Mouse (Mus musculus) cortical plate, adult 2 months (tissue): ENCODE measurements around the gene Ppara. TPM values are rescaled to one million over a fixed set of nuclear protein-coding genes. Genes with fewer than 3 reads are reported as not detected.
A peak's percentile ranks its signal among the peaks of the same experiment; 100 is the strongest.

Experiments used
- H3K27ac ChIP-seq: fragments of 200-500 bp; 2 replicates; pipeline ENCODE4 v1.5.1; 2012; ENCODE audit warnings: low read length, control low read depth, inconsistent platforms; ENCODE audit not compliant: insufficient read depth
- H3K4me1 ChIP-seq: fragments of 200-500 bp; 2 replicates; pipeline ENCODE4 v1.6.1; 2011; ENCODE audit warnings: low read length; ENCODE audit not compliant: control insufficient read depth, insufficient read depth
- H3K4me3 ChIP-seq: fragments of 200-500 bp; 2 replicates; pipeline ENCODE4 v1.5.1; 2011; ENCODE audit warnings: mild to moderate bottlenecking, low read length, control low read depth; ENCODE audit not compliant: insufficient read depth
- CTCF ChIP-seq: fragments of 200-500 bp; IDR thresholded peaks from 2 replicates; pipeline ENCODE4 v1.5.1; 2011; ENCODE audit warnings: mild to moderate bottlenecking, control low read depth, low read length; ENCODE audit not compliant: insufficient read depth; ENCODE audit errors: extremely low read depth
- POLR2A ChIP-seq: fragments of 200-500 bp; IDR thresholded peaks from 2 replicates; pipeline ENCODE4 v1.6.1; 2011; ENCODE audit warnings: mild to moderate bottlenecking, low read length, control low read depth; ENCODE audit not compliant: insufficient read depth; ENCODE audit errors: extremely low read depth
- polyA plus RNA-seq: library from polyadenylated mRNA; depleted of rRNA; stranded (reverse); fragments of >200 nt; gene quantifications from 2 replicates; pipeline ENCODE4 v1.2.3, GENCODE M21; 2012; rRNA removed

Gene Ppara
- polyA plus RNA-seq, result 1.8 and 2.0 TPM in 2 replicates

- peak within 1 kb of the TSS; percentile 32 for H3K4me3 ChIP-seq
- no peak within 1 kb of the TSS for H3K27ac ChIP-seq
- TF ChIP-seq POLR2A (no peak), CTCF (no peak)
- no peaks in the 10 kb centered on the region; the same call in none of the 2 replicates for H3K4me1 ChIP-seq
Observed at GRCm38 (mm10) chr15:85734571-85735033, at the start of gene Ppara. Gene Ppara, plus strand, starts transcription at chr15:85734983.

GRCm38 (mm10) chr15:85686641-85687395 lies 48.0 kb upstream of the Ppara start:
- Histone ChIP-seq H3K4me1 (peaks cover 38% of the 10 kb centered on the region), H3K4me3 (no peak overlapping the region), H3K27ac (peak overlapping the region; percentile 90)
- no peak for TF ChIP-seq CTCF
- no peak for TF ChIP-seq POLR2A

DNA sequence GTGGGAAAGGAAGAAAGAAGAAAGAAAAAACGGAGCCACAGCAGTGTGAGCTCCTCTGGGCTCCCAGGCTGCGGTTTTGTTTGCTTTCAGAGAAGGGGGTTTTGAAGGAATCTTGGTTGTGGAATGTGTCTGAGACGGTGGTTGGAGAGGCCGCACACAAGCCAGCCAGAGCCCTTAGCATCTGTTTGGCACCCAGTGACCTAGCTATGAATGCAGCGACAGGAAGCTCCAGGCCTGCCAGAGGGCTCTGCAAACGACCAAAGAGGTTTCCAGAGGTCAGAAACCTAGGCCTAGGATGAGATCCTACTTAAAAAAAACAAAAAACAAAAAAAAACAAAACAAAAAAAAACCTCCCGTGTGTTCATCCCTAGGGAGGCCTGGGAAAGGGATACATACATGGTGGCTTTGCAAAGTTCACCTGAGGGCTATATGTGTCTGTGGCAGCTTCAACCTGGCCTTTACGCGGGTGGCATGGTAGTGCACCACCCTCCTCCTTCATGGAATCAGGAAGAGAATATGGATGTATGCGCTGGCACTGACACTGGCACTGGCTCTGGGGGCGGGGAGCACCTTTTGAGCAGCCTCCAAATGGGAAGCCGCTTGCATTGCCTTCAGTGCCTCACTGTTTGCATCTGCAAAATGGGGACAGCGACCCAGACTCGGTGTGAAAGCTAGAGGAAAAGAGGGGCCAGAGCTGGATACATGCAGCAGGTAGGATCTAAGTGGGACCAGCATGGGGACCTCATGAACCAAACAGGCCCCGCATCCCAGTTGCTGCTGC lies 47.0 kb upstream of the Ppara start:
- H3K4me3 ChIP-seq, result no peak overlapping the region
- peak overlapping the region; percentile 90 for H3K27ac ChIP-seq
- peaks cover 34% of the 10 kb centered on the region for H3K4me1 ChIP-seq
- no peak for TF ChIP-seq POLR2A
- TF ChIP-seq CTCF, result no peak

- peak overlapping the region; percentile 55 for H3K27ac ChIP-seq
- TF ChIP-seq CTCF (no peak), POLR2A (no peak)
- H3K4me3 ChIP-seq, result no peak overlapping the region
- peaks cover 31% of the 10 kb centered on the region for H3K4me1 ChIP-seq
Observed at GRCm38 (mm10) chr15:85688734-85689133, 46.0 kb upstream of the Ppara start.

DNA sequence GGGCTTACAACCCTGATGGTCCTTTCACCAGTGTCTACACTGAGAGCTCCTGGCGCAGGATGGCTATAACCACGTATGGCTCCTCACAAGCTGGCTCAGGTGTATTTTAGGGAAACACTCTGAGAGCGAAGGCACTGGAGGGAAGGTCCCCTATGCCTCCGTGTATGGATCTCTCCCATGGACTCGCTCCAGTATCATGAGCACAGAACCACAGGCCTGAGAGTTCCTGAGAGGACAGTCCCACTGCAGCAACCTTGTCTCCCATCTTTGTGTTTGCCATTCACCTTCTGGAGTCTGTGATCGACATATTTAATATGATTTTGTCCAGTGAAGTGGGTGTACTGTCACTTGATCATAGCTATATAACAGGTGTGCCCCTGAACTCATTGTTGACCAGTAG lies 45.3 kb upstream of the Ppara start:
- no peak overlapping the region for H3K27ac ChIP-seq
- H3K4me1 ChIP-seq, result peaks cover 30% of the 10 kb centered on the region
- no peak overlapping the region for H3K4me3 ChIP-seq
- TF ChIP-seq POLR2A (no peak), CTCF (no peak)

DNA sequence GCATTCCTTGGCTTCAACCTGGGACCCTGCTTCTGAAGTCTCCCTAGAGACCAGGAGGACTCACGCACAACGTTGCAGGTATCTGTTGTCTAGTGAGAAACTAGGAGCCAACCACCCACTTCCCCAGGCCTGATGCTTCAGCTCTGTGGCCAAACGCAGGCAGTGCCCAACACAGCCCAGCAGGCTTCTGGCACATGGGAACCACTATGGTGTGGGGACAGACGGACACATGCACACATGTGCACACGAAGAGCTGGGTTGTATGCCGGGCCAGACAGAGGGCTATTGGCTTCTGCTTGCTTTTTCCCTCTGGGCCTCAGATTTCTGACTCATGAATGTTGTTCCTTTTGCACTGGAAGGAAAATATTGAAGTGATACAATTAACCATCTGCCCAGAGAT lies 44.7 kb upstream of the Ppara start:
- H3K4me1 ChIP-seq, result peaks cover 28% of the 10 kb centered on the region
- TF ChIP-seq CTCF, result no peak
- H3K4me3 ChIP-seq, result no peak overlapping the region
- H3K27ac ChIP-seq, result no peak overlapping the region

GRCm38 (mm10) chr15:85690875-85691274 lies 43.9 kb upstream of the Ppara start:
- TF ChIP-seq POLR2A, result no peak
- TF ChIP-seq CTCF, result no peak
- Histone ChIP-seq H3K4me3 (no peak overlapping the region), H3K27ac (no peak overlapping the region), H3K4me1 (peaks cover 23% of the 10 kb centered on the region)

GRCm38 (mm10) chr15:85693115-85693514 lies 41.7 kb upstream of the Ppara start:
- no peak overlapping the region for H3K27ac ChIP-seq
- TF ChIP-seq CTCF, result no peak
- no peak for TF ChIP-seq POLR2A
- no peak overlapping the region for H3K4me3 ChIP-seq
- peaks cover 12% of the 10 kb centered on the region; the same call in 1 of the 2 replicates for H3K4me1 ChIP-seq

- Histone ChIP-seq H3K4me3 (no peak overlapping the region), H3K4me1 (peaks cover 10% of the 10 kb centered on the region; the same call in 1 of the 2 replicates), H3K27ac (no peak overlapping the region)
- TF ChIP-seq CTCF (no peak), POLR2A (no peak)
Observed at GRCm38 (mm10) chr15:85693819-85694218, 41.0 kb upstream of the Ppara start.
